Mouse (Mus musculus) embryonic facial prominence, embryonic 11.5 days (tissue): ENCODE results near the gene Cav3. TPM values are rescaled to one million over a fixed set of nuclear protein-coding genes. Genes with fewer than 3 reads are reported as not detected.

Source experiments
- ATAC-seq: fragments of 200-750 bp; cut with Nextera tagmentation; replicated peaks from 2 replicates; pipeline ENCODE4 v1.8.0; 2017; ENCODE audit warnings: low read depth; ENCODE audit not compliant: insufficient number of reproducible peaks, low FRiP score, low TSS enrichment
- DNase-seq: peaks from one replicate; pipeline ENCODE4 v3.0.0-alpha.2; 2015; ENCODE audit warnings: low spot score
- H3K27ac ChIP-seq: fragments of 300-500 bp; sonication (generic); replicated peaks from 2 replicates; pipeline ENCODE4 v1.5.1; 2014; ENCODE audit warnings: mild to moderate bottlenecking, low read depth, low read length, control low read depth
- H3K27me3 ChIP-seq: fragments of 300-500 bp; sonication (generic); 2 replicates; pipeline ENCODE4 v1.6.1; 2014; ENCODE audit warnings: mild to moderate bottlenecking, low read length, moderate library complexity, mixed read lengths; ENCODE audit not compliant: control insufficient read depth, insufficient read depth
- H3K36me3 ChIP-seq: fragments of 300-500 bp; sonication (generic); replicated peaks from 2 replicates; pipeline ENCODE4 v1.6.1; 2014; ENCODE audit warnings: low read depth, mild to moderate bottlenecking, low read length, moderate library complexity, mixed read lengths; ENCODE audit not compliant: control insufficient read depth, insufficient read depth
- H3K4me1 ChIP-seq: fragments of 300-500 bp; sonication (generic); 2 replicates; pipeline ENCODE4 v1.6.1; 2014; ENCODE audit warnings: low read length, mixed read lengths; ENCODE audit not compliant: control insufficient read depth, insufficient read depth
- H3K4me2 ChIP-seq: fragments of 300-500 bp; sonication (generic); 2 replicates; pipeline ENCODE4 v1.6.1; 2014; ENCODE audit warnings: low read depth, mild to moderate bottlenecking, control low read depth, low read length, moderate library complexity
- H3K4me3 ChIP-seq: fragments of 300-500 bp; sonication (generic); 2 replicates; pipeline ENCODE4 v1.5.1; 2014; ENCODE audit warnings: low read depth, low read length, control low read depth
- H3K9ac ChIP-seq: fragments of 300-500 bp; sonication (generic); replicated peaks from 2 replicates; pipeline ENCODE4 v1.6.1; 2014; ENCODE audit warnings: mild to moderate bottlenecking, control low read depth, low read length
- H3K9me3 ChIP-seq: fragments of 300-500 bp; sonication (generic); replicated peaks from 2 replicates; pipeline ENCODE4 v1.6.1; 2016; ENCODE audit warnings: mild to moderate bottlenecking, low read length, inconsistent platforms, mixed read lengths; ENCODE audit not compliant: control insufficient read depth
- WGBS: fragments of 180-500 bp; shearing (Covaris S2); extraction: QIAGEN DNeasy Blood & Tissue Kit; methylation state at CpG from one replicate; pipeline ENCODE4 v1.1.7; 2014; 5-methylcytosine and 5-hydroxymethylcytosine counted together
- polyA plus RNA-seq: library from polyadenylated mRNA; unstranded; fragments of >200 nt; fragmentation: Nextera tagmentation; extraction: Ambion mirVana; gene quantifications from 2 replicates; pipeline ENCODE4 v1.2.1, GENCODE M21; 2014

The Cav3 gene
- polyA plus RNA-seq, 1 experiment from 2014 or later = 0.72 TPM

GRCm38 (mm10) chr6:112514591-112514990 is 55.3 kb downstream of the Cav3 start:
- H3K4me1 ChIP-seq = no peaks in the 10 kb centered on the region
- H3K27ac ChIP-seq = no peak overlapping the region
- ATAC-seq = no peak
- no peaks in the 10 kb centered on the region for H3K36me3 ChIP-seq
- 91% methylated on average over 6 of the region's 6 CpGs for WGBS
- no peaks in the 10 kb centered on the region for H3K9me3 ChIP-seq
- no peak overlapping the region for H3K9ac ChIP-seq
- no peak overlapping the region for H3K4me3 ChIP-seq
- H3K4me2 ChIP-seq = no peak overlapping the region
- DNase-seq = no peak
- no peaks in the 10 kb centered on the region for H3K27me3 ChIP-seq

- Histone ChIP-seq H3K27me3 (no peaks in the 10 kb centered on the region), H3K36me3 (no peaks in the 10 kb centered on the region), H3K4me1 (no peaks in the 10 kb centered on the region), H3K27ac (no peak overlapping the region), H3K9ac (no peak overlapping the region), H3K4me3 (no peak overlapping the region), H3K4me2 (no peak overlapping the region), H3K9me3 (no peaks in the 10 kb centered on the region)
- peak; percentile 49 for DNase-seq
- 13% methylated on average over 1 of the region's 1 CpGs for WGBS
- peak; percentile 82 for ATAC-seq
Observed at GRCm38 (mm10) chr6:112516496-112516895, 57.2 kb downstream of the Cav3 start.

GRCm38 (mm10) chr6:112517572-112517971 is 58.3 kb downstream of the Cav3 start:
- H3K27ac ChIP-seq = no peak overlapping the region
- H3K27me3 ChIP-seq = no peaks in the 10 kb centered on the region
- no peak overlapping the region for H3K4me2 ChIP-seq
- no peaks in the 10 kb centered on the region for H3K4me1 ChIP-seq
- DNase-seq = no peak
- no peaks in the 10 kb centered on the region for H3K9me3 ChIP-seq
- H3K36me3 ChIP-seq = no peaks in the 10 kb centered on the region
- no peak overlapping the region for H3K9ac ChIP-seq
- WGBS = 88% methylated on average over 3 of the region's 3 CpGs
- H3K4me3 ChIP-seq = no peak overlapping the region
- ATAC-seq = no peak

- Histone ChIP-seq H3K27me3 (no peaks in the 10 kb centered on the region), H3K27ac (no peak overlapping the region), H3K4me1 (no peaks in the 10 kb centered on the region), H3K4me3 (no peak overlapping the region), H3K9ac (no peak overlapping the region), H3K9me3 (no peaks in the 10 kb centered on the region), H3K36me3 (no peaks in the 10 kb centered on the region), H3K4me2 (no peak overlapping the region)
- ATAC-seq = no peak
- WGBS = 73% methylated on average over 3 of the region's 3 CpGs
- no peak for DNase-seq
Observed at GRCm38 (mm10) chr6:112517991-112518390, 58.7 kb downstream of the Cav3 start.

Other genes starting within 250 kb of the Cav3 start
- gene Lmcd1, start 185.7 kb upstream of the Cav3 start, polyA plus RNA-seq = 3.9 and 5.4 TPM in 2 replicates
- gene Ssu2, start 71.5 kb upstream of the Cav3 start, polyA plus RNA-seq = 1.4 and 1.7 TPM in 2 replicates
- 0.21 and 0.22 TPM in 2 replicates for gene Oxtr, start 30.4 kb downstream of the Cav3 start, polyA plus RNA-seq
- gene Rad18, start 237.2 kb downstream of the Cav3 start, polyA plus RNA-seq = 42.2 and 43.0 TPM in 2 replicates